Mouse (Mus musculus): ENCODE measurements at regions not wholly inside any gene's neighbourhood (a gene's known extent, or its start where the extent isn't known, plus 50 kb on each side); places are given as distances from the start of the nearest gene placed in this dataset.

GRCm38 (mm10) chr1:79207207-79207606 is 232.7 kb downstream of the Scg2 start:
- ATAC-seq = 0 out of 2 replicates have a peak, but pooled peaks have one; percentile 28
- Histone ChIP-seq H3K9ac (replicated peaks; ENCODE audit: low read depth) (no peak overlapping the region), H3K27ac (ENCODE audit: low read length) (no peak overlapping the region), H3K27me3 (replicated peaks; ENCODE audit: insufficient read depth, low read length) (no peaks in the 10 kb centered on the region), H3K4me3 (ENCODE audit: low read depth, low read length) (no peak overlapping the region), H3K9me3 (ENCODE audit: low read length) (no peaks in the 10 kb centered on the region), H3K36me3 (ENCODE audit: insufficient read depth, low read length) (no peaks in the 10 kb centered on the region), H3K4me1 (ENCODE audit: insufficient read depth, low read depth, low read length) (no peaks in the 10 kb centered on the region), H3K4me2 (replicated peaks; ENCODE audit: low read depth, low read length) (no peak overlapping the region)
- TF ChIP-seq CTCF (IDR thresholded peaks at IDR 0.05) (no peak), EP300 (IDR thresholded peaks at IDR 0.05) (no peak)
- peak; percentile 52 for DNase-seq (ENCODE audit: low spot score)
- WGBS = 48% methylated on average over 1 of the region's 1 CpGs

- no peak overlapping the region for H3K27ac ChIP-seq (ENCODE audit: low read length)
- no peak overlapping the region for H3K9ac ChIP-seq (replicated peaks; ENCODE audit: low read depth)
- no peak overlapping the region for H3K4me2 ChIP-seq (replicated peaks; ENCODE audit: low read depth, low read length)
- TF ChIP-seq EP300 (IDR thresholded peaks at IDR 0.05) = no peak
- no peak for TF ChIP-seq CTCF (IDR thresholded peaks at IDR 0.05)
- no peaks in the 10 kb centered on the region for H3K36me3 ChIP-seq (ENCODE audit: insufficient read depth, low read length)
- ATAC-seq (no peak), DNase-seq (ENCODE audit: low spot score) (no peak)
- no peaks in the 10 kb centered on the region for H3K27me3 ChIP-seq (replicated peaks; ENCODE audit: insufficient read depth, low read length)
- H3K9me3 ChIP-seq (ENCODE audit: low read length) = no peaks in the 10 kb centered on the region
- H3K4me3 ChIP-seq (ENCODE audit: low read depth, low read length) = no peak overlapping the region
- 74% methylated on average over 3 of the region's 3 CpGs for WGBS
- no peaks in the 10 kb centered on the region for H3K4me1 ChIP-seq (ENCODE audit: insufficient read depth, low read depth, low read length)
Observed at GRCm38 (mm10) chr1:79197682-79198081, 242.2 kb downstream of the Scg2 start.

GRCm38 (mm10) chr1:79191031-79191430 is 248.9 kb downstream of the Scg2 start:
- peak; percentile 84 for ATAC-seq
- WGBS = 37% methylated on average over 3 of the region's 3 CpGs

GRCm38 (mm10) chr1:79183534-79184411 is 256.1 kb downstream of the Scg2 start:
- TF ChIP-seq CTCF (IDR thresholded peaks at IDR 0.05) (no peak), EP300 (IDR thresholded peaks at IDR 0.05) (no peak)
- 89% methylated on average over 5 of the region's 5 CpGs for WGBS
- Histone ChIP-seq H3K4me3 (ENCODE audit: low read depth, low read length) (no peak overlapping the region), H3K9me3 (ENCODE audit: low read length) (no peaks in the 10 kb centered on the region), H3K9ac (replicated peaks; ENCODE audit: low read depth) (no peak overlapping the region), H3K27ac (ENCODE audit: low read length) (no peak overlapping the region), H3K4me1 (ENCODE audit: insufficient read depth, low read depth, low read length) (no peaks in the 10 kb centered on the region), H3K36me3 (ENCODE audit: insufficient read depth, low read length) (no peaks in the 10 kb centered on the region), H3K4me2 (replicated peaks; ENCODE audit: low read depth, low read length) (no peak overlapping the region), H3K27me3 (replicated peaks; ENCODE audit: insufficient read depth, low read length) (no peaks in the 10 kb centered on the region)
- DNase-seq (ENCODE audit: low spot score) (no peak), ATAC-seq (no peak)

More at GRCm38 (mm10) chr1:79191031-79191430, 248.9 kb downstream of the Scg2 start:
- H3K4me1 ChIP-seq (ENCODE audit: insufficient read depth, low read depth, low read length) = no peaks in the 10 kb centered on the region
- no peak overlapping the region for H3K9ac ChIP-seq (replicated peaks; ENCODE audit: low read depth)
- H3K27ac ChIP-seq (ENCODE audit: low read length) = no peak overlapping the region
- H3K4me2 ChIP-seq (replicated peaks; ENCODE audit: low read depth, low read length) = no peak overlapping the region
- H3K36me3 ChIP-seq (ENCODE audit: insufficient read depth, low read length) = no peaks in the 10 kb centered on the region
- no peaks in the 10 kb centered on the region for H3K27me3 ChIP-seq (replicated peaks; ENCODE audit: insufficient read depth, low read length)
- H3K4me3 ChIP-seq (ENCODE audit: low read depth, low read length) = no peak overlapping the region
- no peaks in the 10 kb centered on the region for H3K9me3 ChIP-seq (ENCODE audit: low read length)
- DNase-seq (ENCODE audit: low spot score) = peak; percentile 62
- TF ChIP-seq EP300 (IDR thresholded peaks at IDR 0.05) = peak; percentile 91
- no peak for TF ChIP-seq CTCF (IDR thresholded peaks at IDR 0.05)

GRCm38 (mm10) chr1:79144113-79144512 is 295.8 kb downstream of the Scg2 start:
- 84% methylated on average over 3 of the region's 3 CpGs for WGBS

More at GRCm38 (mm10) chr1:79144113-79144512, 295.8 kb downstream of the Scg2 start:
- Histone ChIP-seq H3K9ac (replicated peaks; ENCODE audit: low read depth) (no peak overlapping the region), H3K4me3 (ENCODE audit: low read depth, low read length) (no peak overlapping the region), H3K9me3 (ENCODE audit: low read length) (no peaks in the 10 kb centered on the region), H3K27me3 (replicated peaks; ENCODE audit: insufficient read depth, low read length) (no peaks in the 10 kb centered on the region), H3K27ac (ENCODE audit: low read length) (no peak overlapping the region), H3K4me2 (replicated peaks; ENCODE audit: low read depth, low read length) (no peak overlapping the region), H3K4me1 (ENCODE audit: insufficient read depth, low read depth, low read length) (no peaks in the 10 kb centered on the region), H3K36me3 (ENCODE audit: insufficient read depth, low read length) (no peaks in the 10 kb centered on the region)
- DNase-seq (ENCODE audit: low spot score) (no peak), ATAC-seq (no peak)
- TF ChIP-seq EP300 (IDR thresholded peaks at IDR 0.05) (no peak), CTCF (IDR thresholded peaks at IDR 0.05) (no peak)

Data from lung, postnatal 0 days (tissue).